Mouse (Mus musculus): ENCODE measurements at regions not wholly inside any gene's neighbourhood (a gene's known extent, or its start where the extent isn't known, plus 50 kb on each side); places are given as distances from the start of the nearest gene placed in this dataset.

DNA sequence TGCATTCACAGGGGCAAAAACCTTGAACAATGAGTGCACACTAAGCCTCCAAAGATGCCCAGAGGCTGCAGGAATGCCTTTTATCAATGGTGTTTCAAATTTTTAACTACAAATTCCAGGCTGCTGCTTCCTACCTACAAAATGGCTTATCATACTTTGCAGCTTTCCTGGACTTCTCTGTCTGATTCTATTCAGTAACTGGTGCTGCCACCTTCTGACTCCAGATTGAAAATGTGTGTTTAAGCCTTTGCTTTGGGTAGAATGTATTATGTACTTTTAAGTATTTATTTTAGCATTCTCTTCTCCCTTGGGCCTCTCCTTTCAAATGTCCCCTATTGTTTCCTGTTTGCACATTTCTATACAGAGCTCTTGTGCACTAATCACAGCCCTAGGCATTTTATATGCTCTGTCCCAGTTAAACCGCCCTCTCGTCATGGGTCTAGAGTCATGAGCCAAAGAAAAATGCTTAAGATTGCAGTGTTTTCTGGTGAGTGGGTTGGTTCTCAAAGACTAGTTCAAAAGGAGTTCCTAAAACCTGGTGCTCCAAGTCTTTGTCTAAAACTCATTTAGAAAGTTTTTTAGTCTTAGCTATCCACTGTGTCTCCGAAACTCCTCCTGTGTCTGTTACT, 472.3 kb upstream of the Dpp10 start:
- TF ChIP-seq CTCF (conservative IDR thresholded peaks at IDR 0.05; ENCODE audit: low read length) (no peak), NANOG (IDR thresholded peaks at IDR 0.05; ENCODE audit: borderline replicate concordance, low read length) (no peak)
